Mouse (Mus musculus) megakaryocyte, embryonic 14.5 days (primary cell): Measurements from ENCODE around the gene Smc4. TPM values are rescaled to one million over a fixed set of nuclear protein-coding genes. Genes with fewer than 3 reads are reported as not detected.
A peak's percentile ranks its signal among the peaks of the same experiment; 100 is the strongest.

Source experiments
- H3K27me3 ChIP-seq: replicated peaks from 2 replicates; pipeline ENCODE3; 2012; ENCODE audit warnings: inconsistent platforms
- H3K36me3 ChIP-seq: replicated peaks from 2 replicates; pipeline ENCODE3; 2012; ENCODE audit warnings: low read length, inconsistent platforms, mixed read lengths
- H3K4me1 ChIP-seq: 2 replicates; pipeline ENCODE4 v1.6.1; 2012; ENCODE audit warnings: inconsistent platforms
- H3K4me3 ChIP-seq: replicated peaks from 2 replicates; pipeline ENCODE3; 2012; ENCODE audit warnings: moderate library complexity, mild to moderate bottlenecking, inconsistent platforms
- H3K9me3 ChIP-seq: 2 replicates; pipeline ENCODE4 v1.6.1; 2012; ENCODE audit warnings: inconsistent platforms
- FLI1 ChIP-seq: IDR thresholded peaks from 2 replicates; pipeline ENCODE4 v1.6.1; 2012; ENCODE audit warnings: low read length, inconsistent platforms, mixed read lengths
- GATA1 ChIP-seq: IDR thresholded peaks from 3 replicates; pipeline ENCODE4 v1.6.1; 2012; ENCODE audit warnings: mixed read lengths, low read length, inconsistent platforms, borderline replicate concordance
- polyA plus RNA-seq: library from polyadenylated mRNA; stranded (reverse); fragments of >175 nt; gene quantifications from 2 replicates; pipeline ENCODE4 v1.2.3, GENCODE M21; 2012; ENCODE audit warnings: low replicate concordance; ENCODE audit not compliant: insufficient read depth

The Smc4 gene
- polyA plus RNA-seq, 1 experiment: 28.7 TPM

- no peak overlapping the region for H3K4me3 ChIP-seq
- H3K4me1 ChIP-seq: peaks cover 71% of the 10 kb centered on the region
- no peak for TF ChIP-seq GATA1
- no peak for TF ChIP-seq FLI1
- H3K36me3 ChIP-seq: peaks cover 8% of the 10 kb centered on the region
- H3K27me3 ChIP-seq: no peaks in the 10 kb centered on the region
- H3K9me3 ChIP-seq: no peaks in the 10 kb centered on the region
Measured at GRCm38 (mm10) chr3:68975533-68976490, 28.7 kb upstream of the Smc4 start.

GRCm38 (mm10) chr3:68977696-68978095 is 26.8 kb upstream of the Smc4 start:
- Histone ChIP-seq H3K27me3 (no peaks in the 10 kb centered on the region), H3K4me3 (no peak overlapping the region), H3K4me1 (peaks cover 77% of the 10 kb centered on the region), H3K36me3 (peaks cover 12% of the 10 kb centered on the region), H3K9me3 (no peaks in the 10 kb centered on the region)
- TF ChIP-seq FLI1 (no peak), GATA1 (no peak)

- Histone ChIP-seq H3K27me3 (no peaks in the 10 kb centered on the region), H3K4me1 (peaks cover 64% of the 10 kb centered on the region), H3K36me3 (peaks cover 12% of the 10 kb centered on the region), H3K4me3 (no peak overlapping the region), H3K9me3 (no peaks in the 10 kb centered on the region)
- no peak for TF ChIP-seq FLI1
- TF ChIP-seq GATA1: no peak
Measured at GRCm38 (mm10) chr3:68979187-68979586, 25.4 kb upstream of the Smc4 start.

GRCm38 (mm10) chr3:68980898-68981297 is 23.6 kb upstream of the Smc4 start:
- peaks cover 19% of the 10 kb centered on the region for H3K36me3 ChIP-seq
- H3K9me3 ChIP-seq: no peaks in the 10 kb centered on the region
- H3K27me3 ChIP-seq: no peaks in the 10 kb centered on the region
- H3K4me3 ChIP-seq: no peak overlapping the region
- H3K4me1 ChIP-seq: peaks cover 51% of the 10 kb centered on the region
- no peak for TF ChIP-seq FLI1
- TF ChIP-seq GATA1: no peak

- H3K4me1 ChIP-seq: no peaks in the 10 kb centered on the region
- no peaks in the 10 kb centered on the region for H3K9me3 ChIP-seq
- no peak overlapping the region for H3K4me3 ChIP-seq
- no peak for TF ChIP-seq FLI1
- TF ChIP-seq GATA1: no peak
- no peaks in the 10 kb centered on the region for H3K27me3 ChIP-seq
- H3K36me3 ChIP-seq: peaks cover 32% of the 10 kb centered on the region
Measured at GRCm38 (mm10) chr3:68986550-68986949, 18.0 kb upstream of the Smc4 start.

GRCm38 (mm10) chr3:69002781-69003180 is 1.8 kb upstream of the Smc4 start:
- Histone ChIP-seq H3K27me3 (no peaks in the 10 kb centered on the region), H3K36me3 (peaks cover 7% of the 10 kb centered on the region), H3K4me1 (peaks cover 10% of the 10 kb centered on the region), H3K9me3 (no peaks in the 10 kb centered on the region), H3K4me3 (no peak overlapping the region)
- TF ChIP-seq GATA1 (no peak), FLI1 (no peak)

GRCm38 (mm10) chr3:69004055-69004436 is 492 bp upstream of the Smc4 start:
- Histone ChIP-seq H3K27me3 (no peaks in the 10 kb centered on the region), H3K4me3 (peak overlapping the region; percentile 100), H3K4me1 (peaks cover 20% of the 10 kb centered on the region), H3K9me3 (no peaks in the 10 kb centered on the region), H3K36me3 (peaks cover 7% of the 10 kb centered on the region)
- TF ChIP-seq GATA1 (no peak), FLI1 (no peak)

- H3K9me3 ChIP-seq: no peaks in the 10 kb centered on the region
- H3K36me3 ChIP-seq: peaks cover 16% of the 10 kb centered on the region
- peak overlapping the region; percentile 100 for H3K4me3 ChIP-seq
- no peak for TF ChIP-seq GATA1
- H3K27me3 ChIP-seq: no peaks in the 10 kb centered on the region
- H3K4me1 ChIP-seq: peaks cover 25% of the 10 kb centered on the region
Measured at GRCm38 (mm10) chr3:69005338-69006245, 1.1 kb downstream of the Smc4 start.

GRCm38 (mm10) chr3:69006246-69006760 is 1.8 kb downstream of the Smc4 start:
- peaks cover 25% of the 10 kb centered on the region for H3K4me1 ChIP-seq
- TF ChIP-seq GATA1 (no peak), FLI1 (no peak)

GRCm38 (mm10) chr3:69008873-69009272 is 4.3 kb downstream of the Smc4 start:
- H3K36me3 ChIP-seq: peaks cover 33% of the 10 kb centered on the region
- H3K9me3 ChIP-seq: no peaks in the 10 kb centered on the region
- no peak for TF ChIP-seq FLI1
- no peak overlapping the region for H3K4me3 ChIP-seq
- H3K27me3 ChIP-seq: no peaks in the 10 kb centered on the region
- H3K4me1 ChIP-seq: peaks cover 33% of the 10 kb centered on the region

More at GRCm38 (mm10) chr3:69006246-69006760, 1.8 kb downstream of the Smc4 start:
- H3K27me3 ChIP-seq: no peaks in the 10 kb centered on the region
- H3K36me3 ChIP-seq: peaks cover 16% of the 10 kb centered on the region
- no peaks in the 10 kb centered on the region for H3K9me3 ChIP-seq
- H3K4me3 ChIP-seq: peak overlapping the region; percentile 100
